Mouse (Mus musculus): ENCODE data around the gene Gm21972. TPM values are rescaled to one million over a fixed set of nuclear protein-coding genes. Genes with fewer than 3 reads are reported as not detected.

The Gm21972 gene
- polyA plus RNA-seq, 1 experiment = 1.0 TPM

DNA sequence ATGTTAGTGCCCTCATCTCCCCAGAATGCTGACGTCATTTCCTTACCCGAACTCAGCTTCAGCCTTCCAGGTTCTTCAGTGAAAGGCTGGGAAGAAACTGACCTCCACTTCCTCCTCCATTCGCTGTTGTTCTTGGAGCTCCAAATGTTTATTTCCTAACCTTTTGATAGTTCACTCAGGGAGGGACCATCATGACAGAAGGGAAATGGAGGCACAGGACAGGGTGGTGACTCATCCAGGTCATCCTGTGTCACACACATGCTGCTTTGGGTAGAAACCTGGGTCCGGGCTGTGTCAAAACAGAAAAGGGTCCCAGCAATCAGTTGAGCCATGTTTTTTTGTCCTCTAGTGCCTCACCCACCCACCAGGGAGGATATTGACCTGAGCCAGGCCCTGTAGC is 9.7 kb downstream of the Gm21972 start:
- no peak for TF ChIP-seq E2F4 (IDR thresholded peaks at IDR 0.05; ENCODE audit: insufficient read depth)
- TF ChIP-seq MYOD1 (IDR thresholded peaks at IDR 0.05; ENCODE audit: control insufficient read depth in 1 of 3, insufficient read length in 2 of 3, low read depth in 2 of 3) = no peak
- TF ChIP-seq TCF12 (IDR thresholded peaks at IDR 0.05; ENCODE audit: insufficient read depth, poor library complexity, severe bottlenecking) = no peak
- no peak for TF ChIP-seq REST (IDR thresholded peaks at IDR 0.05; ENCODE audit: insufficient read depth, insufficient read length)
- no peak for TF ChIP-seq MAX (IDR thresholded peaks at IDR 0.05; ENCODE audit: low read depth)
- TF ChIP-seq USF1 (IDR thresholded peaks at IDR 0.05; ENCODE audit: low read depth) = no peak
- no peak for TF ChIP-seq POLR2AphosphoS2 (IDR thresholded peaks at IDR 0.05; ENCODE audit: insufficient read length, low read depth)
- no peak for TF ChIP-seq CEBPB (IDR thresholded peaks at IDR 0.05; ENCODE audit: insufficient read depth, poor library complexity, severe bottlenecking)
- no peak for TF ChIP-seq TCF3 (IDR thresholded peaks at IDR 0.05; ENCODE audit: insufficient read length, low read depth)
- TF ChIP-seq SRF (IDR thresholded peaks at IDR 0.05; ENCODE audit: control insufficient read depth, insufficient read length, low read depth) = no peak
- TF ChIP-seq POLR2A (IDR thresholded peaks at IDR 0.05; ENCODE audit: insufficient read length, low read depth) = no peak
- TF ChIP-seq MYOG (IDR thresholded peaks at IDR 0.05; ENCODE audit: control insufficient read depth in 1 of 3, insufficient read depth in 1 of 3, insufficient read length in 2 of 3, low read depth in 2 of 3) = no peak

DNA sequence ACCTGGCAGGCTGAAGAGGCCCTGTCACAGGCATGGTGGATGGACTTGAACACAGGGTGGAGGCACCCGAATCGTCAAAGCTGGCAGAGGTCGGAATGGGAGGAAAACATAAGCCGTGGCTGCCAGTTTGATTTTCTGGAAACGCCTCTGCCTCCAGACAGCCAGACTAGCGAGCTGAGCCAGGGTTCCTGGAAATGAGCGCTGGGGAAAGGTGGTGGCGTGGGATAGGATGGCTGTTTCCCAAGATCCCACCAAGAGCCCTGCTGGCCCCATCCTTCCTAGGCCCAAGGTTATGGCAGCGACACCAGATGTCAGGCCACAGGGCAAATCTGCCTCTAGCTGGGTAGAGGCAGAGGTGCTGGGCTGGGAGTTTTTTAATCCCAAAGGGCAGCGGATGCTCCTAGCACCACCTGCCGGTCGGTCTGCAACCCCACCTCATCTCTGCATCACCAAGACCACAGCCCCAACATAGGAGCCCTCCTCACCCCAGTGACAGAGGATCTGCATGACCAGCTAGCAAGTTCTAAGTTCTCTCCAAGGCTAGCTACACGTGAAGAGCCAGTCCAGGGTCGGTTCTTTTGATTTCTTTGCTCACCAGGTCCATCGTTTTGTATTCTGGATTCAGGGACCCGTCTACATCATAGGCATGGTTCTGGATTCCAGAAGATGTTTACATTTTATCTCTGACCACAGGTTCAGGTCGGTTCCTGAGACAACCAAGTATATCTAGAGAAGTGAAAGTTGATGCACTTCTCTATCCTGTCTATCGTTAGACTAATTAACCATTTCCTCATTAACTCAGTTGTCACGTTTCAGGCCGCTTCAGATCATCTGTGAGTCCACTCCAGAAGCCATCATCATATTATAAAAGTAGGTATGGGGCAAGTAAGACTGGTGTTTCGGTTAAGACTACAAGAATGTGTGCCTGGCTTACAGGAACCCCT is 10.8 kb downstream of the Gm21972 start:
- no peaks in the 10 kb centered on the region for H3K79me2 ChIP-seq (ENCODE audit: control insufficient read depth, insufficient read depth)
- no peak for TF ChIP-seq TCF12 (IDR thresholded peaks at IDR 0.05; ENCODE audit: insufficient read depth, poor library complexity, severe bottlenecking)
- no peak for TF ChIP-seq REST (IDR thresholded peaks at IDR 0.05; ENCODE audit: insufficient read depth, insufficient read length)
- TF ChIP-seq MAX (IDR thresholded peaks at IDR 0.05; ENCODE audit: low read depth) = no peak
- TF ChIP-seq MYOG (IDR thresholded peaks at IDR 0.05; ENCODE audit: control insufficient read depth in 1 of 3, insufficient read depth in 1 of 3, insufficient read length in 2 of 3, low read depth in 2 of 3) = no peak
- no peak for TF ChIP-seq CEBPB (IDR thresholded peaks at IDR 0.05; ENCODE audit: insufficient read depth, poor library complexity, severe bottlenecking)
- TF ChIP-seq POLR2A (IDR thresholded peaks at IDR 0.05; ENCODE audit: insufficient read length, low read depth) = no peak
- TF ChIP-seq E2F4 (IDR thresholded peaks at IDR 0.05; ENCODE audit: insufficient read depth) = no peak
- no peak for TF ChIP-seq SRF (IDR thresholded peaks at IDR 0.05; ENCODE audit: control insufficient read depth, insufficient read length, low read depth)
- no peak for TF ChIP-seq USF1 (IDR thresholded peaks at IDR 0.05; ENCODE audit: low read depth)
- no peak for TF ChIP-seq POLR2AphosphoS2 (IDR thresholded peaks at IDR 0.05; ENCODE audit: insufficient read length, low read depth)
- peaks cover 11% of the 10 kb centered on the region for H3K36me3 ChIP-seq (ENCODE audit: control insufficient read depth, insufficient read depth)
- H3K4me3 ChIP-seq = no peak overlapping the region
- H3K4me2 ChIP-seq (ENCODE audit: low read depth) = no peak overlapping the region
- H3ac ChIP-seq (ENCODE audit: control insufficient read depth, insufficient read length) = no peak overlapping the region
- no peaks in the 10 kb centered on the region for H3K27me3 ChIP-seq (ENCODE audit: control insufficient read depth, insufficient read depth, insufficient read length)

More for the DNA sequence above, 9.7 kb downstream of the Gm21972 start:
- H3K4me3 ChIP-seq = no peak overlapping the region
- H3K79me2 ChIP-seq (ENCODE audit: control insufficient read depth, insufficient read depth) = no peaks in the 10 kb centered on the region
- H3K36me3 ChIP-seq (ENCODE audit: control insufficient read depth, insufficient read depth) = peaks cover 14% of the 10 kb centered on the region
- no peak overlapping the region for H3ac ChIP-seq (ENCODE audit: control insufficient read depth, insufficient read length)
- H3K27me3 ChIP-seq (ENCODE audit: control insufficient read depth, insufficient read depth, insufficient read length) = no peaks in the 10 kb centered on the region
- H3K4me2 ChIP-seq (ENCODE audit: low read depth) = no peak overlapping the region

GRCm38 (mm10) chr1:86146293-86146692 is 12.9 kb downstream of the Gm21972 start:
- Histone ChIP-seq H3K27me3 (ENCODE audit: control insufficient read depth, insufficient read depth, insufficient read length) (no peaks in the 10 kb centered on the region), H3K79me2 (ENCODE audit: control insufficient read depth, insufficient read depth) (no peaks in the 10 kb centered on the region), H3K4me3 (no peak overlapping the region), H3K4me2 (ENCODE audit: low read depth) (peak overlapping the region; percentile 13), H3ac (ENCODE audit: control insufficient read depth, insufficient read length) (no peak overlapping the region), H3K36me3 (ENCODE audit: control insufficient read depth, insufficient read depth) (no peaks in the 10 kb centered on the region)
- TF ChIP-seq USF1 (IDR thresholded peaks at IDR 0.05; ENCODE audit: low read depth) (no peak), SRF (IDR thresholded peaks at IDR 0.05; ENCODE audit: control insufficient read depth, insufficient read length, low read depth) (no peak), TCF3 (IDR thresholded peaks at IDR 0.05; ENCODE audit: insufficient read length, low read depth) (no peak), MYOD1 (IDR thresholded peaks at IDR 0.05; ENCODE audit: control insufficient read depth in 1 of 3, insufficient read length in 2 of 3, low read depth in 2 of 3) (no peak), MYOG (IDR thresholded peaks at IDR 0.05; ENCODE audit: control insufficient read depth in 1 of 3, insufficient read depth in 1 of 3, insufficient read length in 2 of 3, low read depth in 2 of 3) (no peak), MAX (IDR thresholded peaks at IDR 0.05; ENCODE audit: low read depth) (no peak), POLR2A (IDR thresholded peaks at IDR 0.05; ENCODE audit: insufficient read length, low read depth) (no peak), REST (IDR thresholded peaks at IDR 0.05; ENCODE audit: insufficient read depth, insufficient read length) (no peak), E2F4 (IDR thresholded peaks at IDR 0.05; ENCODE audit: insufficient read depth) (no peak), TCF12 (IDR thresholded peaks at IDR 0.05; ENCODE audit: insufficient read depth, poor library complexity, severe bottlenecking) (no peak), CEBPB (IDR thresholded peaks at IDR 0.05; ENCODE audit: insufficient read depth, poor library complexity, severe bottlenecking) (no peak), POLR2AphosphoS2 (IDR thresholded peaks at IDR 0.05; ENCODE audit: insufficient read length, low read depth) (no peak)

- H3K79me2 ChIP-seq (ENCODE audit: control insufficient read depth, insufficient read depth) = no peaks in the 10 kb centered on the region
- no peaks in the 10 kb centered on the region for H3K36me3 ChIP-seq (ENCODE audit: control insufficient read depth, insufficient read depth)
- no peak overlapping the region for H3K4me3 ChIP-seq
- no peak overlapping the region for H3ac ChIP-seq (ENCODE audit: control insufficient read depth, insufficient read length)
- peak overlapping the region; percentile 77 for H3K4me2 ChIP-seq (ENCODE audit: low read depth)
- TF ChIP-seq MAX (IDR thresholded peaks at IDR 0.05; ENCODE audit: low read depth) (no peak), MYOD1 (IDR thresholded peaks at IDR 0.05; ENCODE audit: control insufficient read depth in 1 of 3, insufficient read length in 2 of 3, low read depth in 2 of 3) (no peak), POLR2A (IDR thresholded peaks at IDR 0.05; ENCODE audit: insufficient read length, low read depth) (no peak), REST (IDR thresholded peaks at IDR 0.05; ENCODE audit: insufficient read depth, insufficient read length) (no peak), TCF3 (IDR thresholded peaks at IDR 0.05; ENCODE audit: insufficient read length, low read depth) (no peak), SRF (IDR thresholded peaks at IDR 0.05; ENCODE audit: control insufficient read depth, insufficient read length, low read depth) (no peak), POLR2AphosphoS2 (IDR thresholded peaks at IDR 0.05; ENCODE audit: insufficient read length, low read depth) (no peak), MYOG (IDR thresholded peaks at IDR 0.05; ENCODE audit: control insufficient read depth in 1 of 3, insufficient read depth in 1 of 3, insufficient read length in 2 of 3, low read depth in 2 of 3) (no peak), CEBPB (IDR thresholded peaks at IDR 0.05; ENCODE audit: insufficient read depth, poor library complexity, severe bottlenecking) (no peak)
- no peaks in the 10 kb centered on the region for H3K27me3 ChIP-seq (ENCODE audit: control insufficient read depth, insufficient read depth, insufficient read length)
Measured at GRCm38 (mm10) chr1:86147557-86147956, 14.1 kb downstream of the Gm21972 start.
